Mouse (Mus musculus): Measurements from ENCODE around the gene Men1.
"Not testable (repeated sequence)": the region's sequence is repeated elsewhere in the genome, so short reads cannot be mapped to it uniquely, and the experiment has no call there.

Men1 gene

DNA sequence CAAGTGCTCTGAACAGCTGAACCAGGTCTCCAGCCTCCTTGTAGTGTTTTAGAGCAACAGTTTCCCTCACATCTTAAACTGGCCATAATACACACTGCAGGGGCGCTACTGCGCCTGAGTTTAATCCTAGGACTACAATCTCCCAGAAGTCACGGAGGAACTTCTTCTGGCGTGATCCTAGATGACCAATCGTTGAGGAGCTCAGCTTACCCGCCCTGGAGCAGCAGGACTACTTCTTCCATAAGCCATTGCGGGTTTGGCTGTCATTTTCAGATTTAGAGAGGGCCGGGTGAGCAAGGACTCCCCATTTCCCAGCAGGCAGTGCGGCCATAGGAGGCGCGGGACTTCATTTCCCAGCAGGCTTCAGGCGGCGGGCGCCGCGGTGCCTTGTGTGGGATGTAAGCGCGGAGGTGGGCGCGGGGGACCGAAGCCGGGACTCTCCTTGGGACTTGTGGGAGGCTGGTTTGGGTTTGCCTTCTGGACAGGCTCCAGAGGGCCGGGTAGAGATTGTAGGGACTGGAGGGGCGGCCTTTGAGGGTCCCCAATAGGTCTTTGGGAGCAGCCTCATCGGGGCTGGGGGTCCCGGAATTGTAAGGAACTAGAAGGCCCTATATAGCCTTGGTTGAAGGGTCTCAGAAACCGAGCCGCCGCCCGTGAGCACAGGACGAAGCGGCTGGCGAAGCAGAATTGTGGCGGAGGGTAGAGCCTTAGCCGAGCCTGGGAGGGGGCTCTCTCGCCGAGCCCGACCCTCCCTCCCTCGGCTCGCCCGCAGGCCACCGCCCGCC lies at the start of gene Men1:
Gene Men1, plus strand, starts transcription at position 307 of the 785 bp plus-strand sequence.
- peak; percentile 93 for DNase-seq (ENCODE audit: extremely low read depth, low read depth, low spot score)

DNA sequence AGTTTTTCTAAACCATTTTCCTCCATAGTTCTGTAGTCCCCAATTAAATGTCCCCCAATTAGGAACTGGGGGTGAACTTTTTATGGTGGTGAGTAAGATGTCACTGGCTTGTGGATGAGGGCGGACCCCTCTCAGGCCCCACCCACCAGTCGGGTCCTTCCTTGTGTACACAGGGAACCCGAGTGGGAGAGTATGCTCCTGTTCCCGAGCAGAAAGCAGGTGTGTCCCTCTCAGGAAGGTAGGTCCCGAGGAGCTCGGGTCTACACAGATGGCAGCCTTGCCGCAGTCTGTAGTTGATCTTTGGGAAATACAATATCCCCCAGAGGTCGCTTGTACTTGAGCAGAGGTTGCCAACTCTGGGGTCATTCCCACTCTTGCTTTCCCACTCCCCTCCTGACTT lies 49.6 kb upstream of the Men1 start:
- no peak for DNase-seq (ENCODE audit: extremely low read depth, low read depth, low spot score)

DNA sequence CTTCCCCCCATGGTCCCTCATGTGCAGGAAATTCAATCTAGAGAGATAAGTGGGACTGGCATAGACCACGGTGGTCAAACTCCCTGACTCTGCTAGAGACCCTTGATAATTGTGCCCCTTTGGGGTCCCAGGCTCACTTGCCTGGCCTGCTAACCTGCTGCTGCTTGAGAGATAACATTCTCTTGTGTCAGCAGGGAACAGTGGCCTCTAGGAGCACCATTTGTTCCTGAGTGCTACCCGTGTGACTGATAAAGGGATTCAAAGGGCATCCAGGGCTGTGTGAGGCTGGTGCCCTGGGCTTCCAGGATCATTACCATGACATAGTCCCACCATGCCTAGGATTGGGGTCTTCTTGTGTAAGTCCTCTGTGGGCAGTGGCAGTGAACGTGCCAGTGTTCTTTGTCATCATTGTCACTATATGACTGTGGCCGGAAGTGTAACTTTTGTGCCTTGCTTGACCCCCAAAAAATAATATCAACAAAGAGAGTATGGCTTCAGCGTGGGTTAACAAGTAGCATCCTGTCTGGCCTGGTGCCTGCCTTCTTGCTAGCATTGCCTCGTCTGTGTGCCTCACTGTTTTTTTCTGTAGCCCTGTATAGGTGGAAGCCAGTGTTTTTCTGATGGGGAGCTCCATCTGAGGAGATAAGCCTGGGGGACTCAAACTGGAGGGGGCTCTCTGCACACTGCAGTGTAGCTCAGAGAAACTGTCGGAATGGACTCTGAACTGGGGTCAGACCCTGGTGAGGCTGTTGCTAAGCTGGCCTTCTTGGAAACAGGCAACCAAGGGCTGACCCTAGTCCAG lies 48.9 kb upstream of the Men1 start:
- no peak for DNase-seq (ENCODE audit: extremely low read depth, low read depth, low spot score)

DNA sequence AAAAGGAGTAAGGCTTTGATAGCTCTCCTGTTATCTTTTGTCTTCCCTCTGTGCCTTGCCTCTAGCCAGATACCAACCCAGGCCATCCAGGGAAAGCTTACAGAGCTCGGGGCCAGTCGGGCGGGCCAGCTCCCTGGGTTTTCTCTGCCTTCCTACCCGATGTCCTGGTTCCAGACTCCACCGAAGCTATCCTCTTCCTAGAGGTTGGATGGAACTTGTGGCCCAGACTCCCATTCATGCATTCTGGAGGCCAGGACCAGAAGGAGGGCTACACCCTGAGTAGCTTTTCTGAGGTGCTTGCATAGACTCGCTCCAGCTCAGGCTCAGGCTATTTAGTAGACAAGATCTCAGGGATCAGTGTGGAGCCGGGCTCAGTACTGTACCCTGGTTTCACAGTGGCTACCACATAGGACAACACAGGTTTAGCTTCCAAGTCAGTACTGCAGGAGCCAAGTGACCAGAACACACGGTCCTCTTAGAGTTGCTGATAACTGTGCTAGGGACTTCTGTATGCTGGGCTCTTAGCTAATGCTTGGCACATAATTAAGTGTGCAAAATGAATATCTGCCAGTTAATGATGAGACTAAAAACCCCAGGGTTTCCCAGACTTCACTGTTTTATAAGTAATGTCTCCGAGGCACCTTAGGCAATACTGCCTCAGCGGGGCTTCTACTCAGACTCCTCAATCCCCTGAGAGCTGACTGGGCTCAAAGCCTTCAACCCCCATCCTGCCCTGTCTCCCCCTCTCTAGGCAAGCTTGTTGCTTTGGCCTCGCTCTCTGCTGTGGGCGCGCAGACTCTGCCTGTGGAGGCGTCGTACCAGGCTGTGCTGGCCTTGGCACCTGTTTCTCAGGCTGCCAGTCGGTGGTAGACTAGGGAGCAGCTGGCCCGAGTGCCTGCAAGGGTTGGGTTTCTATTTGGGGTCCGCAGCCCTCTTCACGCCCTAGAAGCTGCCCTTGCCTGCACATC lies 48.1 kb upstream of the Men1 start:
- no peak for DNase-seq (ENCODE audit: extremely low read depth, low read depth, low spot score)

DNA sequence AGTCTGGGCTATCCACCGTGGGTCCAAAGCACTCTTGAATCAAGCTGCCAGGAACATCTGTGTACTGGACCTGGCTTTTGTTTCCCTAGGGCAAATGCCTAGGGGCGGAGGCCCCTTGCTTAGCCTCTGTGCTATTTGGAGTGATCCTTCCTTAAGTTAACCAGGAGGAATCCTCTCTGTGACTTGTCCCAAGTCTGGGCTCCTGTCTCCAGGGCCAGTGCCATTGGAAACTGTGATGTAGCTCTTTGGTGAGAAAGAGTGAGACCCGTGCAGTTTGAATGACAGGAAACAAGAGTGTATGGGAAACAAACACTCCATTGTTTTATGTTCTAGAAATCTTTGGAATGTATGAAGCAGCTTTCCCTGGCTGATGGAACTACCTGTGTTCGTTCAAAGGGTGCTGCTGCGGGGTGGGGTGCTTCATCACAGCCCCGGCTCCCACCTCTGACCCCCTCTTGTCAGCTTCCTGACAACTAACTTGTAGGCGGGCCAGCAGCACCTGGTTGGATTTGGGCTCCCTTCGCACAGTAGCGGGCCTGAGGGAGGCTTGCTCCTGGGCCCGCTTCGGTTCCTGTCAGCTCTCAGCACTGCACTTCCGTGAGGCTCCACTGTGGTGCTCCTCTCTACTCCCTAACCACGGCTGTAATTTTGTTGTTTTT lies 46.4 kb upstream of the Men1 start:
- no peak for DNase-seq (ENCODE audit: extremely low read depth, low read depth, low spot score)

- no peak for DNase-seq (ENCODE audit: extremely low read depth, low read depth, low spot score)
Observed at GRCm38 (mm10) chr19:6289696-6290238, 45.0 kb upstream of the Men1 start.

GRCm38 (mm10) chr19:6290720-6291116 lies 44.1 kb upstream of the Men1 start:
- not testable (repeated sequence) for DNase-seq (ENCODE audit: extremely low read depth, low read depth, low spot score)

- no peak for DNase-seq (ENCODE audit: extremely low read depth, low read depth, low spot score)
Observed at GRCm38 (mm10) chr19:6291117-6291781, 43.5 kb upstream of the Men1 start.

DNA sequence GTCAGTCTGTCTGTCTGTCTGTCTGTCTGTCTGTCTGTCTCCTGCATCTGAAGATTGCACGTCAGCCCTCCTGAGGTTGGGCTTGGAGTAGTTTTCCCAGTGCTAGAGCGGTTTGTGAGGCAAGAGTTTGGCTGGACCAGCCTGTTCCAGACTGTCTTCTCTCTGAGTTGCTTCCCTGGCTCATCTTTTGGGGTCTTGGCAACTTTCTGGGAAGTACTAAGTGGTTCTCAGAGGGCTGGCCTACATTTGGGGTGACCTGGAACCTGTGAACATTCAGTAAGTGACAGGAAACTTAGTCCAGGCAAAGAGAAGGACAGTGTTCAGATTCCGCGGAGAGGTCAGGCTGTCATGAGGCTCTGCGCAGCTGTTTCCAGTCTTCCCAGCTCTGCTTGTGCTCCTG lies 42.5 kb upstream of the Men1 start:
- no peak for DNase-seq (ENCODE audit: extremely low read depth, low read depth, low spot score)

DNA sequence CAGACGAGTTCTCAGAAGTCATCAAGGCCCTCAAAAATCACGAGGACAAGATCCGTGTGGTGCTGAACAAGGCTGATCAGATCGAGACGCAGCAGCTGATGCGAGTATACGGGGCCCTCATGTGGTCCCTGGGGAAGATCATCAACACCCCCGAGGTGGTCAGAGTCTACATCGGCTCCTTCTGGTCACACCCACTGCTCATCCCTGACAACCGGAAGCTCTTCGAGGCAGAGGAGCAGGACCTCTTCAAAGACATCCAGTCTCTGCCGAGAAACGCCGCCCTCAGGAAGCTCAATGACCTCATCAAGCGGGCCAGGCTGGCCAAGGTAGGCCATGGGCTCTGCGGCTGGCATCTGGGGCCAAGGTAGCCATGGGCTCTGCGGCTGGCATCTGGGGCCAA lies 40.5 kb upstream of the Men1 start:
- no peak for DNase-seq (ENCODE audit: extremely low read depth, low read depth, low spot score)

GRCm38 (mm10) chr19:6296551-6297210 lies 38.1 kb upstream of the Men1 start:
- no peak for DNase-seq (ENCODE audit: extremely low read depth, low read depth, low spot score)

DNA sequence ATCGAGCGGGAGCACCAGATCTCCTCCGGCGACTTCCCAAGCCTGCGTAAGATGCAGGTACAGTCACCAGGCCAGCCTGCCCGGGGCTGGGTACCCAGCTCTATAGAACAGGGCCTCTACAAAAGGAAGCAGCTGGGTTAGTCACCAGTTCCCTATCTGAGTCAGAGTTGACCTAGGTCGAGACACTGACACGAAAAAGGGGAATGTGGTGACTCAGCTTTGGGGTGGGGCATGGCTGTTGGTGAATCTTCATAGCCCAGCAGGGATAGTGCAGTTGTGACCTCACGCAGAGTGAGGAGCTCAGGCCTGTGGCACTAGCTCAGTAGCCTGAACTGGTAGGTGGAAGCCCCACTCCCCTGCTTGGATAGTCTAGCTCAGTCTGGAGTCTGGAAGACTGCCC lies 37.1 kb upstream of the Men1 start:
- no peak for DNase-seq (ENCODE audit: extremely low read depth, low read depth, low spot score)

DNA sequence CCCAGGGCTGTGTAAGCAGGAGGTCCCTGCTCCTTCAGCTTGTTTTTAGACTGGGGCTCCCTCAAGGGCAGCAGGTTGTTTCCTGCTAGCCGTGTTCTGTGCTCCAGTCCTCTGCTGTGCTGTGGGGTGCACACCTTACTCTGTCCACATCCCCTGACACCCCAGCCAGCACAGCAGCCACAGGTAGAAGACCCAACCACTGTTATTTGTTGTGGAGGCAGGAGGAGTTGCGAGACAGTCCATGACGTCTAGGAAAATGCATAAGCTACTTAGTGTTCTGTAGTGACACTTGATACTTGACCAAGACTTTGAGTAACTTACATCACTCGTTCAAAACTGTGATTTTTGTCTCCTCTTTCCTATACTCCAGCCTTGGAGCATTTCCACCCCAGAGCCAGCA lies 35.8 kb upstream of the Men1 start:
- DNase-seq (ENCODE audit: extremely low read depth, low read depth, low spot score) = no peak

DNA sequence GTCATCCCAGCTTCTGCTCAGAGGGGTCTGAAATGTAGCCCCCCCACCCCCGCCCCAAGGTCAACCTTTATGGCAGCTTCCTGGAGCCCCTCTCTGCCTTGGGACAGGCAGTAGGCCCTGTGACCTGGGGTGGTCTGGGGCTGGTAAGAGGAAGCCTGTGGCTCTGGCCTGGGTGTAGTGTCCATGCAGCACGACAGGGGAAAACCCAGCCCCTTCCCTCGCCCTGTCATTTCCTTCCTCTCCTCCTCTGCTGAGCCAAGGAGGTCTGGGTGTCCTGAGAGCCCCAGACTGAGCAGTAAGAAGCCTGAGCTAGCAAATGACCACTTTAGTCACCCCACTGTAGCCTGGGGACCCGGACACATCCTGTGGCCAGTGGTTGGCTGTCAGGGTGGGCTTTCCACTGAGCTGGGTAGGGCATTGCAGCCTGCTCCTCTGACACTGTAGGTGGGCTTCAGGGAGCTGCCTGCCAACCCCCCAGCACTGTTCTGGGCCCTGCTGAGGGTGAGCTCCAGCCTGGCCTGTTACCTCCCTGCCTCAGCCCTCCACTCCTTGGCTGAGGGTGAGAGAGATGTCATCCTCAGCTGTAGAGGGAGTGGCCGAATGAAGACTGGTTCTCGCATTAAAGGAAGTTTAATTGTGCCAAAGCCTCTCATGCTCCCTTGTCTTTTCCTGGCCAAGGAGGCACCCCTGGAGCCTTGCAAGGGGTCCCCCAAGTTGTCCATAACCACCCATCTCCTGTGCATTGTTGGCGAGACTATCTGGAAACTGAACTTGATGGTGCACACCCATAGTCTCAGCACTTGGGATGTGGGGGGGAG lies 35.1 kb upstream of the Men1 start:
- no peak for DNase-seq (ENCODE audit: extremely low read depth, low read depth, low spot score)

GRCm38 (mm10) chr19:6300402-6300841 lies 34.4 kb upstream of the Men1 start:
- DNase-seq (ENCODE audit: extremely low read depth, low read depth, low spot score) = no peak

- DNase-seq (ENCODE audit: extremely low read depth, low read depth, low spot score) = no peak
Observed at GRCm38 (mm10) chr19:6302114-6302513, 32.7 kb upstream of the Men1 start.

GRCm38 (mm10) chr19:6302522-6302921 lies 32.3 kb upstream of the Men1 start:
- no peak for DNase-seq (ENCODE audit: extremely low read depth, low read depth, low spot score)

GRCm38 (mm10) chr19:6303831-6304230 lies 30.9 kb upstream of the Men1 start:
- no peak for DNase-seq (ENCODE audit: extremely low read depth, low read depth, low spot score)
